Mouse (Mus musculus) gastrocnemius, postnatal 36 days (tissue): ENCODE results near the gene Fgfr2. TPM values are rescaled to one million over a fixed set of nuclear protein-coding genes. Genes with fewer than 3 reads are reported as not detected.

Source experiments
- DNase-seq, 2 experiments: peaks; one replicate each; pipeline ENCODE4 v3.0.0; 2022
- intact Hi-C: fragments of 180-260 bp; cut with DNase I; formaldehyde crosslinking; loops from one replicate; pipeline ENCODE4 v1.15.1; 2025
- total RNA-seq, 2 experiments: library from RNA; stranded (reverse); gene quantifications; 2 replicates each; pipeline ENCODE4 v1.2.3; 2021

The Fgfr2 gene
- total RNA-seq, 2 experiments from 2014 or later = 0.28 to 0.49 TPM

DNA sequence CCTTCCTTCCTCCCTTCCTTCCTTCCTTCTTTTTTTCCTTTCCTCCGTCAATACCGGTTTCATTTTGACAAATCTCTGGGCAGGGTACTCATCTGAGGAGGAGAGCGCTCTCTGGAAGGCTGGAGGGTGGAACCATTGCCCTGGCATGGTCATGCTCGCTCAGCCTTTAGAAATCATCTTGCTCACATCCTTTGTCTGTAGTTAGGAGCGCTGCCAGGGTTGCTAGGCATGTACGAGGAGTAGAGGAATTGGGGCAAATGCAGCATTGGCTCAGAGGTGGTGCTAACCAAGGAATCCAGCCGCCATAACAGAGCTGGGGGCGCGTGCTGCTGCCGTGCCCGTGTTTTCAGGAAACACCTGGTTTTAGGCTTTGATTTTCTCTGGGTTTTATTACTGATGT lies 491.8 kb downstream of the Fgfr2 start:
- intact Hi-C loops = loop anchor here (10.0 kb wide), 1 partner anchor 407 kb away; no protein-coding TSS in a partner anchor
- no peak for DNase-seq

DNA sequence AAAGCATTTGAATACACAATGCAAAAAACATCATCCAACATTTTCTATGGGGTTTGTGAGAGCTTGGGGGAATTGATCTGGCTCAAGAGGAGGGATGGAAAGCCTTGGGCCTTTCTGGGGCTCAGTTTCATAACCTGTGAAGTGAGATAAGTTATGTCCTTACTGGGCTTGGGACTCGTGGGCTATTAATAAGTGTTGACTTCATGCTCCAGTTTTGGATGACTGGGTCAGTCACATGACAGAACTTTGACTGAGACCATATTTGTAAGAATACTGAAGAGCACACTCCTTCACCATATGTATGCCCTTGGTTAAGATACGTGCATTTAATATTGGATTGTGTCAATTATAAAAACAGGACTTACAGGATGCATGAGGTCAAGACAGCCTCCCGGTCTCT lies 495.7 kb downstream of the Fgfr2 start:
- DNase-seq = no peak
- intact Hi-C loops = no loop called here

DNA sequence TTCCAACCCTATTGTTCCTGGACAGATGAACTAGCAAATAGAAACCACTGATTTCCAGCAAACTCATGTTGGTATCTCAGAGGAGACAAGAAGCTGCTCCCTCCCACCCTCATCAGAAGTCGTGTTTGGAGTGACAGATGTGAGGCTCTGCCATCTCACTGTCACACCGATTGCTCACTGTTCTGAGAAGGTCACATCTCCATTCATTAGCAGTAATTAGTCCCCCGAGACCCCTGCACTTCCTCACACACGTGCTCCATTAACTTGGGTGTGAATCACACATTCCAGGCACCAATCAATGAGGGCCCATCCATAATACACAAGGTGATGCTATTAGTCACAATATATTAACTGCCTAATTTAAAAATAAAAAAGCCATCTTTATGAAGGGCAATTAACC lies 497.0 kb downstream of the Fgfr2 start:
- DNase-seq = no peak
- intact Hi-C loops = no loop called here

DNA sequence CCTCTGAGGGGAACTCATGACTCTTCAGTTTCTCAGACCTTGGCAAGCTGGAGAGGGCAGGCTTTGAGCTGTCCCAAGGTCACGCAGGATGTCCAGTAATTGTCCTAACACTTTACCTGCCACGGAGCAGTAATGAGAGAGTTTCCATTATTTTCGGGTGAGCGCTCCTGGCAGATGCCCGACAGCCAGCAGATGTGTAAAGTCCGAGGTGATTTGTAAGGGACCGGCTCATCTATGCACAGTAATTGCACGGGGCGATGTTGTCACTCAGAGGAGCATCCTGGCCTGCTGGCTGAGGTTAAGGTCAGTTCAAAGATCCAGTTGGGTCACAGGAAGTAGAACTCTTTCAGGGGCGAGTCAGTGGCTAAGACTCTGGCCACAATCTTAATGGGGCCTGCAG lies 499.0 kb downstream of the Fgfr2 start:
- no peak for DNase-seq
- intact Hi-C loops = no loop called here

DNA sequence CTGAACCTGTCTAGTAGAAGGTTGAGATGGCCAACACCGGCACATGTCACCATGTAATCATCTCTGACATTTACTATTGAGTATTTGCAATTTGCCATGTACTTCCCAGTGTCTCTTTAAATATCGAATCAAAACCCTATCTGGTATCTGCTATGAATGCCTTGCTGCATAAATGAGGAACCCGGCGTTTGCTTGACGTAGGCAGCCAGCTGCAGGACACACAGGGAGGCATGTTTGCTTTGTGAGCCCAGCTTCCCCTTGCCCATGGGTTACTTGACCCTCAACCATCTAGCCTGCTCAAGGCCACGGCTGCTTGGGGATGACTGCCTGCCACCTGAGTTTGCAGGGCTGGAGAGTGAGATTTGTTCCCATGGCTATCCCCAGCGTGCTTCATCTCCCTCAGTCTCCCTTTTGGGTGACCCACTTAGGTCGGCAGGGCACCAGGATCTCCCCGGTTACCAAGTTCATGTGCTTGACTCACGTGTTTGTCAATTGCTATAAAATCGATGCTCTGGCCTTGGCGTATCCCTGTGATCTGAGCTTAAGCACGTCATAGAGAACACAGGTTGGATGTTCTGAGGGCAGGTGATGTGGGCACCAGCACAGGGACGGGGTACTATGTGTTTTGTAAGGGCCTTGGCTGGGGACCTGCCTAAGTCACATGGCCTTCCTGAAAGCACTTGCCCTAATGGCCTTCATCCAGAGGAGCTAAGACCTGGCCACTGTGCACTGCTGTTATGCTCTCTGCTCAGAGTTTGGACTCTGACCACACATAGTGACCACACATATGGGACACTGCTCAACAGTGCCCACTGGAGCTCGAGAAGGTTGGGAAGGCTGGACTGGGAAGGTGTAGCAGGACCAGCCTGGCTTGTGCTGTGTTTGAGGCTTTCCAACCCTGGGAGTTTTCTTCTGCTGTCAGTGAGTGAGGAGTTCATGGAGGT lies 502.9 kb downstream of the Fgfr2 start:
- intact Hi-C loops = no loop called here
- no peak for DNase-seq

DNA sequence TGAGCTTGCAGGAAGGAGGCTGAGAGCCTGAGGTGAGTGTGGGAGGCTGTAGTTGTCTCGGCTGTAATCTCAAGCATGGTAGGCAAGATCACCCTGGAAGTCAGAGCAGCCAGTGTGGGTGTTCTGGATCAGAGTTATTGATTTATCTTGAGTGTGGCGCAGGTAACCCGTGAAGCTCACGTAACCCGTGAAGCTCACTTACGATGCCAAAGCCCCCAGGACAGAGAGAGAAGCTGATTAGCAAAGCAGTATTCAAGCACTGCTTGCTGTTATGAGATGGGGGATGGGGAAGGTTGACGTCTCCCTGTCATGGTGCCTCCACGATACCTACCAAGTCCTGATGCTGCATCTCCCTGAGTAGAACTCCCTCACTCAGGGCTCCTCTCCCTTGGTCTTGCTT lies 503.6 kb downstream of the Fgfr2 start:
- intact Hi-C loops = no loop called here
- no peak for DNase-seq

DNA sequence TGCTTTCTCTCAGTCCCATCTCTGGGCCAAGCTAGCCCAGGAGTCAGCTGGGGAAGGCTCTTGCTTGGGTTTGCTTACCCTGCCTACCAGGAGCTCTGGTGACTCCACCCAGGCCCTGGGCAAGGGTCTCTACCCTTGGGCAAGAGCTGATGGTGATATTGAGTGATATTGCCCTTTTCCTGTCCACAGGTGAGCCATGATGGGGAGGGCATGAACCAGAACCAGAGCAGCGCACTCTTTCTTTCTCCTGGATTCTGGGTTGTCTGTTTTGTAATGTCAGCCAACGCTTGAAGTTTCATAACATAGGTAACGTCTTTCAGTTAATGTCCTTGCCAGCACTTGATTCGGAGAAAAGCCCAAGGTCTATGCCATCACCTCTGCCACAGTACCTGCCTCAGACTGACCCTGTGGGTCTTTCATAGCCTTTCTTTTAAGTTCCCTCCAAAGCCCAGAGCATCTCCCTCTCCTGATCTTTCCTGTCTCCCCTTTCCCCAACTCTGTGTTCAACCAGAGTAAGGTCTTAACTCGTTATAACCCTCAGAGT lies 506.1 kb downstream of the Fgfr2 start:
- intact Hi-C loops = no loop called here

DNA sequence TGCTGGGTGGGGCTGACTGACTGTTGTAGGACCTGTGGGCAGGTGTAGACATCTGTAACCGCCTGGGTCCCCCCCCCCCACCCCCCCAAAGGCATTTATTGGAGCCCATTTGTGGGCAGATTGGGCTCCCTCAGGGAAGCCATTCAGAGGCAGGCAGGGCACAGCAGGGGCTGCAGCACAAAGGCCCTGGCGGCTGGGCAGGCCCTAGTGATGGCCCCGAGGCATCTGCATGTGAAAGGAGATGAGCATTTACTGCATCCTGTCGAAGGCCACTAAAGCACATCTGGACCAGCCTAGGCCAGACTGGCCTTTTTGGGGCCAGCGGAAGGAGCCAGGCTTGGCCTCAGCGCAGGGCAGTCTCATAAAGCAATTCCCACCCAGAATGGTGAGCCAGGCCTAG lies 506.8 kb downstream of the Fgfr2 start:
- no peak for DNase-seq
- intact Hi-C loops = no loop called here

More for the DNA sequence above, 506.1 kb downstream of the Fgfr2 start:
- no peak for DNase-seq

DNA sequence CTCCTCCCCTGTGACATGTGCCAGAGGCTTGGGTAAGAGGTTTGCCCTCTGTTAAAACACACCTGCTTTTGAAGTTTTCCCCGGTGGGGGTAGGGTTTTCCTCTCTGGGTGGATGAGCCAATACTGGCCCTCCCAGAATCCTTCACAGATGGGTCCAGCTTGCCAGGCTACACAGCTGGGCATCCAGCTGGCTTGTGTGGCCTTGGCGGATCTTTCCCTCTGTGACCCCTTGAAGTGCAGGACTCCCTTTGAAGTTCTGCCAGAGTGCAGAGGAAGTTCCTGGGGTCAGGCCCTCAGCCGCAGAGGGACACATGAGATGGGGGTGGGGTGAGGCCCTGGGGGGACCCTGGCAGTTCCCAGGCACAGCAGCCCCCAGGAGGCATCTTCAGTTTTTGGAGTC lies 507.8 kb downstream of the Fgfr2 start:
- DNase-seq = no peak
- intact Hi-C loops = no loop called here

DNA sequence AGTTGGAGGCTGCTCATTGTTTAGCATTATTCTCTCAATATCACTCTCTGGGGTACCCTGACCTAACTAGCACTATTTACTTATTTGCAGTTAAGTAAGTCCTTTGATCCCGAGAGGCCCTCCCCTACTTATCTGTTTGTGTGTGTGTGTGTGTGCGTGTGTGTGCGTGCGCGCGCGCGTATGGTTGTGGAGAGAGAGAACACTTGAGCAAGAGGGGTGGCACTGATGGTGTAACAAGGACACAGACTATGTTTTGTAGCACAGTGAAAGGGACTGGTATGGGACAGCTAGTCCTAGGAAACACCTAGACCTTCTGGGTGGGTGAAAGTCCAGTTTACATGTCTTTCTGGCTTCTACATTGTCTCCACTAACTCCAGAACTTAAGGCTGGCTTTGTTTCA lies 511.6 kb downstream of the Fgfr2 start:
- intact Hi-C loops = no loop called here
- no peak for DNase-seq

DNA sequence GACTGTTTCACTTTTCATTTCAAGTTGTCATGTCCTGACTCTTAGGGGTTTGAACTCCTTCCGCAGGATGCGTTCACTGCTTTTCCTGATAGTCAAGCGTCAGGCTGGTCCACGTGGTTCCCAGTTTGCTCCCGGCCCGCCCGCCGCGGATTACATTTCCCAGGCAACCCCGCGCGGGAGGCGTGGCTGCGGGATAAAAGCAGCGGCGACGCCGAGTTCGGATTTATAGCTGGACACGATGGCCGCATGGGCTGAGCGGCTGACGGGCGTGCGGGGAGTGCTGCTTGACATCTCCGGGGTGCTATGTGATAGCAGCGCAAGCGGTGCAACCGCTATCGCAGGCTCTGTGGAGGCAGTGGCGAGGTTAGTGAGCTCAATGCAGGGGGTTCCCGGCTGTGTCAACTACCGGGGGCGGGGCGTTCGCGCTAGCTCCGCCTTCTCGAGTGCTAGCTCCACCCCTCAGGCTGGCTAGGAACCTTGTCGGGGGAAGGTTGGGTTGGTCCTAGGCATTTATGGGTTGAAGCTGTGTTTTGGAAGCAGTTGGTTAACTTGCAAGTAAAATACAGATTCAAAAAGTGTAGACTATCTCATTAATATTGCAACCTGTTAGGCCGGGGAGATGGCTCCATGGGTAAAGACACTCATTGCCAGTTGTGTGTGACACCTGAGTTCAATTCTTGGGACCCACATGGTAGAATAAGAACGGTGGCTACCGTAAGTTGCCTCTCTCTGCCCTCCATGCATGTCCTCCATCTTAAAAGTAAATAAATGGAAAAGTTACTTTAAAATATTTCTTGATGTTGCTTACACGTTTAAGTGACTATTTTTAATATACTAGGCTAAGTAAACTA lies 512.5 kb downstream of the Fgfr2 start, which contains the start of gene Lhpp:
Gene Lhpp, plus strand, starts transcription at position 171 of the 851 bp plus-strand sequence.
- intact Hi-C loops = no loop called here

DNA sequence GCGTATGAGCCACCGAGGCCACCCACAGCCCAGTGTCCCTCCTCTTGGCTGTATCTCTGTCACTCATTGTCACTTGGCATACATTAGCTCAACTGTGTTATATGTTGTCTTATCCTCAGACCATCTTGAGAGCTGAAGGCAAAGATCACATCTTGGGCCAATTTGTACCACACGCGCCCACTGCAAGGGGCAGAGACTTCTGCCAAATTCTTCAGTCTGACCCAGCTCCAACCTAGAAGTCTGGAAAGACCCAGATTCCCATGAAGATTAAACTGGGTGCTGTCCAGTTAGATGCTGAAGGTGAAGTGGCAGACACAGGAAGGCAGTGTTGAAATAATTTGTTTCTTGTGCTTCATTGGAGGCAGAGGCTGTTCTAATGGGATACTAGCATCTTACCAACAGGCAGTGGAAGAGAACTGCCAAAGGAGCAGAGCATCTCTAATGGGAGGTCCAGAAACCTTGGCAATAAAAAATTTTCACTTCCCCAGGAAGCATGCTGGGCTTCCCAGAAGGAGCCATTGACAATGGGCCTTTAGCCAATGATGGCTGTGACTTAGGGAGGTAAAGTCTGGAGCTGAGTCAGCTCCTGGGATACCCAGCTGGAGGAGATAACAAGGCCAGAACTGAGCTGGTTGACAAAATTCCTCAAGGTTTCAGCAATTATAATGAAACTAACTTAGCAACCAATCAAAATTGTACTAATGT lies 514.7 kb downstream of the Fgfr2 start:
- DNase-seq = no peak
- intact Hi-C loops = no loop called here

More for the DNA sequence above, 512.5 kb downstream of the Fgfr2 start, which contains the start of gene Lhpp:
- peak; percentile 70 to 72 for DNase-seq

DNA sequence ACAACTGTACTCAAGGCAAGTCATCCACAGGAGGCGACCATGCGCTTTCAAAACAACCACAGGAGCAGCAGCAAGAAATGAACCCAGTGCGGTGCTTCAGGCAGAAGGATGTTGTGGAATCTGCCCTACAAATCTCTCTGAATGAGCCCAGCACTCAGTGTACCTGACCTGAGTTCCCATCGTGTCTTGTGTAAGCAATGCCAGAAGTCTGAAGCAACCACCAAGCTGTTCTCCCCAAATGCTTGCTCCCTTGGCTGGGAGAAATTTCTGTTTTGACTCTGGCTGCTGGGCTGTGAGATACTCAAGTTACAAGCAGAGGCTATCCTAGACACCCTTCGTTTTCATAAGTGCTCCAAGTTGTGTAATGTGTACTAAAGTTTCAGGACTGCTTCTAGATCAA lies 517.5 kb downstream of the Fgfr2 start:
- DNase-seq = peak in 1 of 2 experiments; percentile 33
- intact Hi-C loops = no loop called here

DNA sequence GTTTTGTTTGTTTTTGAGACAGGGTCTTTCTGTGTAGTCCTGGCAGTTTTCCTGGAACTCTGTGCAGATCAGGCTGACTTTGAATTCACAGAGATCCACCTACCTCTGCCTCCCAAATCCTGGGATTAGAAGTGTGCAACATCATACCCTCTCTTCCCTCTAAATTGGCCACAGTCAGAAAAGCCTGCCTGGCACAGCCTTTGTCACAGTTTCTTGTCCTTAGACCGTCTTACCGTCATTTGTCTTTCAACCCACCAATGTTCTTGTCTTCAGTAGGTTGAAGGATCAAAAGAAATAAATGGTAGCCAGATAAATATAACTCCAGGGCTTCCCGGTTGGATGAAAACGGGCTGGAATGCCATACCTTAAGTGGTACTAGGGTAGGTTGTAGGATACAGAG lies 518.4 kb downstream of the Fgfr2 start:
- intact Hi-C loops = no loop called here
- DNase-seq = no peak

DNA sequence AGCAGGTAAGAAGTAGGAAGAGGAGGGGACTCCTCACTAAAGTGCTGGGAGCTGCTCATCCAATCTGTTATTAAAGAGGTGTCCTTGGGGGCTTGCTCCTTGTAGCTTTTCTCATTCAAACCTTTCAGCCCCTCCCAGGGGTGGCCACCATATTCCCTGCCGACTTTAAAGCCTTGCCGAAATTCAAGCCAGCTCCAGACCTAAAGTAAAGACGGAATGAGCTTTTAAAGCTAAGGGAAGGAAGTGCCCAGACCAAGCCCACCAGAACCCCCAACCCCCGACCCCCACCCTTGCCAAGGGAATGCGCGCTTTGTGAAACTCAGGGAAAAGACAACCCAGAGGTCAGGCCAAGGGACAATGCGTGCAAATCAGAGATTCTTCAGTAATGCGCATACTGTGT lies 522.2 kb downstream of the Fgfr2 start:
- intact Hi-C loops = no loop called here
- no peak for DNase-seq

DNA sequence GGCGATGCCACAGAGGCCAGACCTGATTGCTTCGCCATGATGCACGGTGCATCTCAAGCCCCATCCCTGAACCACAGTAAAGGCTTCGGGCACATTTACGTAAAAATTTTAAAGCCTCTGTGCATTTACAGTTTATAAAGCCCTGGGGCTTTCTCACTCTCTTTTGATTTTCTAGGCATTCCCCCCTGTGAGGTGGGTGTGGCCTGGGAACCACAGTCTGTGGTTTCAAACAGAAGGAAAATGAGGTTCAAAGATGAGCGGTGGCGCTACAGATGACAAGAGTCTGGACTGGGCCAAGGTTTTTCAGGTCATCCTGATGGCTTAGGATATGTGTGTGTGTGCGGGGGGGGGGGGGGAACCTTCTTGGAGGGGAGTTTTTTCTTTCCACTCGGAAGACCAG lies 523.1 kb downstream of the Fgfr2 start:
- intact Hi-C loops = no loop called here
- DNase-seq = no peak

DNA sequence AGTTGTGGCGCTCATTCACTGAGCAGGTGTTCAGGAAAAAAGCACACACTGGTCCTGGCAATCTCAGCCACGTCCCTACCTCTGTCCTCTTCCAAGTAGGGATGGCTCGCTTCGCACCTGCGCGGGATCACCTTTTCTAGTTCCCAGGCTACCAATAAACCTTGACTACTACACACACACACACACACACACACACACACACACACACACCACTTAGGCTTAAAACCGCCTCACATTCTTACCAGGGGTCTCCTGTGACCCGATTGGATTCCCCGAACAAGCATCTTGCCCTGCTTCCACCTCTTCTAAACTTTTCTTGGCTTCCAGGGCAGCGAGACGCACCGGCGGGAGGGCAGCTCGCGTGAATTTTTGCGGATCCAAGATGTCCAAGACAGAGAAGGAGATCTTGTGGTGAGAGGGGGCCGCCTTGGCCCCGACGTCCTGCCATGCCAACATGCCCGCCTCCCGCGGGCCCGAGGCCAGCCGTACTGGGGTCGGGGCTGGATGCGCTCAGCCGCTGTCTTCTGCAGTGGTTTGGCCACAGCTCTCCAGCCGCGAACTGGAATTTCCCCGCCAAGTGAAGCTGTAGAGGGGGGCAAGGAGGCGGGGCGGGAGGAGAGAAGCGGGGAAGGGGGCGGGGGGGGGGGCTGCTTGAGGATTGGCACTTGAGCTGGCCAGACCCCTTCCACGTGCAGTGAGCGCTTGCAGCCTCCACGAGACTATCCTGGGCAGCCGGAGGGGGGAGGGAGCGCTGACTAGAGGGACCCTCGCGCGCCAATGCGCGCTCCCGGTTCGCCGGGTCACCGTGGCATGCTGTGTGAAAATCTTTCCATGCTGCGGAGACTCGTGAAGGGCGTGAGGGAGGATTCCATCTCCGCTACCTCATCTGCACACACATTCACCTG lies 523.8 kb downstream of the Fgfr2 start, which contains the start of gene Nkx1-2:
Gene Nkx1-2, minus strand, starts transcription at position 567 of the 905 bp plus-strand sequence.
- DNase-seq = no peak
- intact Hi-C loops = no loop called here

DNA sequence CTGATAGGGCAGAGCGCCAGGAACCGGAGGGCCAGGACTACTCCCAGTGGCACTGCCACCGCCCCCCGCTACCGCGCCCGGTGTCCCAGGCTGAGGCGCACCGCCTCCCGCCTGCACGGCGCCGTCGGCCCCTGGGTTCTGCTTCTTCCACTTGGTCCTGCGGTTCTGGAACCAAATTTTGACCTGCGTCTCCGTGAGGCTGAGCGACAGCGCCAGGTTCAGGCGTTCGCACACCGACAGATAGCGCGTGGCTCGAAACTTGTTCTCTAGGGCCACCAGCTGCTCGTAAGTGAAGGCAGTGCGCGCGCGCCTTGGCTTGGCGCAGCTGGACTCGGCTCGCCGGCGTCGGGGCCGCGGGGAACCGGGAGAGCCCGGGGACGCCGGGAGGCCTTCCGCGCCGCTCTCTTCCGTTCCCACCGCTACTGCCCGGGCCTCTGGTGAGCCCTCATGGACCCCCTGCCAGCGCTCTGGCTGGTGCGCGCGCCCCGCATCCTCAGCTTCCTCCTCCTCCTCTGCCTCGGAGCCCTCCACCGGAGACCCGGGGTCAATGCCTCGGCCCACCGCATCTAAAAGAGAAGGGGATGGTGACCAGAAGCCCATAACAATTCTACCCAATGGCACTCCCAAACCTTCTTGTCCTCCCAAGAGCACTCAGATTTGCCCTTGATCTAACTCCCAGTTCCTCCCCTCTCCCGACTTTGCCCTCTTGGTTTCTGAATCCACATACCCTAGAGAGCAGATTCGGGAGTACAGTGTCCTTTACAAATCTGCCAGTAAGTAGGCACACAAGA lies 525.7 kb downstream of the Fgfr2 start:
- DNase-seq = no peak
- intact Hi-C loops = no loop called here
